Mouse (Mus musculus): ENCODE measurements around the gene Gstm6. TPM values are rescaled to one million over a fixed set of nuclear protein-coding genes. Genes with fewer than 3 reads are reported as not detected.

Gstm6 gene
- polyA plus RNA-seq, 1 experiment from 2014 or later, result 11.7 TPM

GRCm38 (mm10) chr3:107932128-107932527, 11.4 kb downstream of the Gstm6 start:
- peaks cover 15% of the 10 kb centered on the region for H3K4me1 ChIP-seq (replicated peaks; ENCODE audit: control insufficient read depth, insufficient read depth, low read length)
- no peak overlapping the region for H3K27ac ChIP-seq (ENCODE audit: low read length)
- 57% methylated on average over 6 of the region's 6 CpGs for WGBS
- no peak overlapping the region for H3K9ac ChIP-seq (replicated peaks; ENCODE audit: low read depth, low read length)
- no peaks in the 10 kb centered on the region for H3K9me3 ChIP-seq (ENCODE audit: control insufficient read depth, low read length)
- H3K36me3 ChIP-seq (ENCODE audit: control insufficient read depth, insufficient read depth), result no peaks in the 10 kb centered on the region
- no peak overlapping the region for H3K4me3 ChIP-seq (replicated peaks; ENCODE audit: low read length)
- H3K27me3 ChIP-seq (replicated peaks; ENCODE audit: control insufficient read depth, insufficient read depth, low read length), result no peaks in the 10 kb centered on the region
- H3K4me2 ChIP-seq (ENCODE audit: low read length), result no peak overlapping the region
- no peak for ATAC-seq

- H3K9me3 ChIP-seq (ENCODE audit: control insufficient read depth, low read length), result no peaks in the 10 kb centered on the region
- H3K36me3 ChIP-seq (ENCODE audit: control insufficient read depth, insufficient read depth), result no peaks in the 10 kb centered on the region
- H3K27ac ChIP-seq (ENCODE audit: low read length), result peak within 1 kb of the TSS; percentile 78
- 2% methylated on average over 10 of the region's 10 CpGs for WGBS
- peak within 1 kb of the TSS; percentile 61 for H3K4me2 ChIP-seq (ENCODE audit: low read length)
- H3K4me3 ChIP-seq (replicated peaks; ENCODE audit: low read length), result peak within 1 kb of the TSS; percentile 44
- H3K27me3 ChIP-seq (replicated peaks; ENCODE audit: control insufficient read depth, insufficient read depth, low read length), result no peaks in the 10 kb centered on the region
- H3K9ac ChIP-seq (replicated peaks; ENCODE audit: low read depth, low read length), result peak within 1 kb of the TSS; percentile 57
- ATAC-seq, result peak; percentile 96
- peaks cover 15% of the 10 kb centered on the region for H3K4me1 ChIP-seq (replicated peaks; ENCODE audit: control insufficient read depth, insufficient read depth, low read length)
Observed at GRCm38 (mm10) chr3:107931670-107932069, 11.9 kb downstream of the Gstm6 start, which contains the start of gene Gstm7. Gene Gstm7, minus strand, starts transcription at chr3:107931817.

GRCm38 (mm10) chr3:107931134-107931533, 12.4 kb downstream of the Gstm6 start:
- Histone ChIP-seq H3K27ac (ENCODE audit: low read length) (peak overlapping the region; percentile 78), H3K4me3 (replicated peaks; ENCODE audit: low read length) (peak overlapping the region; percentile 44), H3K9ac (replicated peaks; ENCODE audit: low read depth, low read length) (peak overlapping the region; percentile 57), H3K4me1 (replicated peaks; ENCODE audit: control insufficient read depth, insufficient read depth, low read length) (peaks cover 15% of the 10 kb centered on the region), H3K27me3 (replicated peaks; ENCODE audit: control insufficient read depth, insufficient read depth, low read length) (no peaks in the 10 kb centered on the region), H3K4me2 (ENCODE audit: low read length) (peak overlapping the region; percentile 61), H3K9me3 (ENCODE audit: control insufficient read depth, low read length) (no peaks in the 10 kb centered on the region), H3K36me3 (ENCODE audit: control insufficient read depth, insufficient read depth) (no peaks in the 10 kb centered on the region)
- 44% methylated on average over 2 of the region's 2 CpGs for WGBS
- ATAC-seq, result no peak

GRCm38 (mm10) chr3:107929731-107930130, 13.8 kb downstream of the Gstm6 start:
- H3K9me3 ChIP-seq (ENCODE audit: control insufficient read depth, low read length), result no peaks in the 10 kb centered on the region
- no peak overlapping the region for H3K4me3 ChIP-seq (replicated peaks; ENCODE audit: low read length)
- H3K36me3 ChIP-seq (ENCODE audit: control insufficient read depth, insufficient read depth), result no peaks in the 10 kb centered on the region
- ATAC-seq, result no peak
- no peak overlapping the region for H3K4me2 ChIP-seq (ENCODE audit: low read length)
- peaks cover 15% of the 10 kb centered on the region for H3K4me1 ChIP-seq (replicated peaks; ENCODE audit: control insufficient read depth, insufficient read depth, low read length)
- WGBS, result 93% methylated on average over 4 of the region's 4 CpGs
- H3K27me3 ChIP-seq (replicated peaks; ENCODE audit: control insufficient read depth, insufficient read depth, low read length), result no peaks in the 10 kb centered on the region
- H3K9ac ChIP-seq (replicated peaks; ENCODE audit: low read depth, low read length), result no peak overlapping the region
- no peak overlapping the region for H3K27ac ChIP-seq (ENCODE audit: low read length)

- no peak overlapping the region for H3K4me3 ChIP-seq (replicated peaks; ENCODE audit: low read length)
- H3K4me1 ChIP-seq (replicated peaks; ENCODE audit: control insufficient read depth, insufficient read depth, low read length), result peaks cover 15% of the 10 kb centered on the region
- ATAC-seq, result no peak
- WGBS, result 86% methylated on average over 4 of the region's 4 CpGs
- H3K27me3 ChIP-seq (replicated peaks; ENCODE audit: control insufficient read depth, insufficient read depth, low read length), result no peaks in the 10 kb centered on the region
- no peaks in the 10 kb centered on the region for H3K9me3 ChIP-seq (ENCODE audit: control insufficient read depth, low read length)
- H3K4me2 ChIP-seq (ENCODE audit: low read length), result no peak overlapping the region
- H3K9ac ChIP-seq (replicated peaks; ENCODE audit: low read depth, low read length), result no peak overlapping the region
- H3K36me3 ChIP-seq (ENCODE audit: control insufficient read depth, insufficient read depth), result no peaks in the 10 kb centered on the region
- no peak overlapping the region for H3K27ac ChIP-seq (ENCODE audit: low read length)
Observed at GRCm38 (mm10) chr3:107929243-107929642, 14.3 kb downstream of the Gstm6 start.

- Histone ChIP-seq H3K9ac (replicated peaks; ENCODE audit: low read depth, low read length) (no peak overlapping the region), H3K9me3 (ENCODE audit: control insufficient read depth, low read length) (no peaks in the 10 kb centered on the region), H3K4me1 (replicated peaks; ENCODE audit: control insufficient read depth, insufficient read depth, low read length) (peaks cover 15% of the 10 kb centered on the region), H3K4me3 (replicated peaks; ENCODE audit: low read length) (no peak overlapping the region), H3K36me3 (ENCODE audit: control insufficient read depth, insufficient read depth) (no peaks in the 10 kb centered on the region), H3K27ac (ENCODE audit: low read length) (no peak overlapping the region), H3K27me3 (replicated peaks; ENCODE audit: control insufficient read depth, insufficient read depth, low read length) (no peaks in the 10 kb centered on the region), H3K4me2 (ENCODE audit: low read length) (no peak overlapping the region)
- ATAC-seq, result no peak
- 88% methylated on average over 11 of the region's 11 CpGs for WGBS
Observed at GRCm38 (mm10) chr3:107928691-107929090, 14.9 kb downstream of the Gstm6 start.

- ATAC-seq, result no peak
- Histone ChIP-seq H3K36me3 (ENCODE audit: control insufficient read depth, insufficient read depth) (no peaks in the 10 kb centered on the region), H3K9ac (replicated peaks; ENCODE audit: low read depth, low read length) (no peak overlapping the region), H3K4me1 (replicated peaks; ENCODE audit: control insufficient read depth, insufficient read depth, low read length) (peaks cover 15% of the 10 kb centered on the region), H3K27ac (ENCODE audit: low read length) (no peak overlapping the region), H3K27me3 (replicated peaks; ENCODE audit: control insufficient read depth, insufficient read depth, low read length) (no peaks in the 10 kb centered on the region), H3K4me2 (ENCODE audit: low read length) (no peak overlapping the region), H3K4me3 (replicated peaks; ENCODE audit: low read length) (no peak overlapping the region), H3K9me3 (ENCODE audit: control insufficient read depth, low read length) (no peaks in the 10 kb centered on the region)
- WGBS, result 74% methylated on average over 3 of the region's 3 CpGs
Observed at GRCm38 (mm10) chr3:107927841-107928240, 15.7 kb downstream of the Gstm6 start.

GRCm38 (mm10) chr3:107925335-107925734, 18.2 kb downstream of the Gstm6 start:
- Histone ChIP-seq H3K27me3 (replicated peaks; ENCODE audit: control insufficient read depth, insufficient read depth, low read length) (no peaks in the 10 kb centered on the region), H3K4me3 (replicated peaks; ENCODE audit: low read length) (no peak overlapping the region), H3K27ac (ENCODE audit: low read length) (no peak overlapping the region), H3K36me3 (ENCODE audit: control insufficient read depth, insufficient read depth) (no peaks in the 10 kb centered on the region), H3K9ac (replicated peaks; ENCODE audit: low read depth, low read length) (no peak overlapping the region), H3K4me1 (replicated peaks; ENCODE audit: control insufficient read depth, insufficient read depth, low read length) (no peaks in the 10 kb centered on the region), H3K4me2 (ENCODE audit: low read length) (no peak overlapping the region), H3K9me3 (ENCODE audit: control insufficient read depth, low read length) (no peaks in the 10 kb centered on the region)
- ATAC-seq, result no peak
- WGBS, result 91% methylated on average over 3 of the region's 3 CpGs

GRCm38 (mm10) chr3:107920348-107920747, 23.2 kb downstream of the Gstm6 start:
- Histone ChIP-seq H3K4me3 (replicated peaks; ENCODE audit: low read length) (no peak overlapping the region), H3K9ac (replicated peaks; ENCODE audit: low read depth, low read length) (no peak overlapping the region), H3K36me3 (ENCODE audit: control insufficient read depth, insufficient read depth) (no peaks in the 10 kb centered on the region), H3K27me3 (replicated peaks; ENCODE audit: control insufficient read depth, insufficient read depth, low read length) (no peaks in the 10 kb centered on the region), H3K9me3 (ENCODE audit: control insufficient read depth, low read length) (no peaks in the 10 kb centered on the region), H3K4me2 (ENCODE audit: low read length) (no peak overlapping the region), H3K4me1 (replicated peaks; ENCODE audit: control insufficient read depth, insufficient read depth, low read length) (no peaks in the 10 kb centered on the region), H3K27ac (ENCODE audit: low read length) (no peak overlapping the region)
- no peak for ATAC-seq
- 82% methylated on average over 5 of the region's 5 CpGs for WGBS

- WGBS, result 55% methylated on average over 7 of the region's 7 CpGs
- H3K36me3 ChIP-seq (ENCODE audit: control insufficient read depth, insufficient read depth), result no peaks in the 10 kb centered on the region
- H3K9me3 ChIP-seq (ENCODE audit: control insufficient read depth, low read length), result no peaks in the 10 kb centered on the region
- no peak overlapping the region for H3K9ac ChIP-seq (replicated peaks; ENCODE audit: low read depth, low read length)
- H3K27me3 ChIP-seq (replicated peaks; ENCODE audit: control insufficient read depth, insufficient read depth, low read length), result no peaks in the 10 kb centered on the region
- 0 out of 2 replicates have a peak, but pooled peaks have one; percentile 55 for ATAC-seq
- H3K27ac ChIP-seq (ENCODE audit: low read length), result no peak overlapping the region
- H3K4me1 ChIP-seq (replicated peaks; ENCODE audit: control insufficient read depth, insufficient read depth, low read length), result no peaks in the 10 kb centered on the region
- H3K4me2 ChIP-seq (ENCODE audit: low read length), result no peak overlapping the region
- no peak overlapping the region for H3K4me3 ChIP-seq (replicated peaks; ENCODE audit: low read length)
Observed at GRCm38 (mm10) chr3:107917783-107918408, 25.7 kb downstream of the Gstm6 start.
